Mouse (Mus musculus): ENCODE measurements around the gene Pacsin2. TPM values are rescaled to one million over a fixed set of nuclear protein-coding genes. Genes with fewer than 3 reads are reported as not detected.
A peak's percentile ranks its signal among the peaks of the same experiment; 100 is the strongest.
"Not testable (repeated sequence)": the region's sequence is repeated elsewhere in the genome, so short reads cannot be mapped to it uniquely, and the experiment has no call there.

Gene Pacsin2
- polyA plus RNA-seq, 1 experiment from 2014 or later: 26.9 TPM

DNA sequence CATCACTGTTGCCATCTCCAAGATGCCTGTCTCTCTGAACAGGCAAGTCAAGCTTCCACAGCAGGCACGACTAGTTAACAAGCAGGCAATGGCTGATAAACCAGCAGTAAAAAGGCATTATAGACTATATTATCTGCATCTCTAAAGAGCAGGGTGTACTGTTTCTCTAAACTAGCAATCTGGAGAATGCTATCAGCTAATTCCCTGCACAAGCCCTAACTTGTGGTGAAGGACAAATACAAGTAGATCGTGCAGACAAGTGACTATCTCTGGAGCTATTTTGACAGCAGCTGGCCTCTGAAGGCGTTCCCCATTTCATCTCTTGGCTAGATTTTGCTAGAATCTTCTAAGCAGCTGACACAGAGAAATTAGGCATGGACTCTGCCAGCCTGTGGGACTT lies 100.2 kb downstream of the Pacsin2 start:
- Histone ChIP-seq H3K9ac (ENCODE audit: low read depth, low read length) (no peak overlapping the region), H3K36me3 (ENCODE audit: control insufficient read depth, insufficient read depth, low read length) (no peaks in the 10 kb centered on the region), H3K4me2 (ENCODE audit: low read length) (no peak overlapping the region), H3K27ac (ENCODE audit: low read depth, low read length) (no peak overlapping the region), H3K4me3 (ENCODE audit: low read length) (no peak overlapping the region), H3K9me3 (ENCODE audit: control insufficient read depth, low read length) (no peaks in the 10 kb centered on the region), H3K27me3 (replicated peaks; ENCODE audit: control insufficient read depth, insufficient read depth, low read length) (no peaks in the 10 kb centered on the region), H3K4me1 (ENCODE audit: control insufficient read depth, insufficient read depth, low read depth, low read length) (no peaks in the 10 kb centered on the region; the same call in 1 of the 2 replicates)
- ATAC-seq: no peak
- 65% methylated on average over 3 of the region's 3 CpGs for WGBS

DNA sequence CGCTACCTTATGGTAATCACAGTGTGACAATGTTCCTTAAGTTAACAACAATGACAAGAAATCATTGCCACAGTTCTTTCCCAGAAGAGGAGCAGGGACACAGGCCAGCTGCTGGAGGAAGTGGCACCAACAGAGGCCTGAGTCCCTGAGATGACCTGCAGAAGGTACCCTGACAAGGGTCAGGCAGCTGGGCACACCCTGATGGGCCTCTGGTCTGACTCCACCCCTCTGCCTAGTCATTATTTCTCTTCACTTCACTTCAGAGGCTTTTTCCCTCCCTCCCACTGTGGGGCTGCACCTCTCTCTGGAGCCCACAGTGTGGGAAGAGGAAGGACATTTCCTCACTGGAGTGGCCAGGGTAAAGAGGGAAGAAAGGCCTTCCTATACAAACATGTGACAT lies 101.6 kb downstream of the Pacsin2 start:
- not testable (repeated sequence) for H3K4me1 ChIP-seq (ENCODE audit: control insufficient read depth, insufficient read depth, low read depth, low read length); H3K36me3 ChIP-seq (ENCODE audit: control insufficient read depth, insufficient read depth, low read length); H3K27me3 ChIP-seq (replicated peaks; ENCODE audit: control insufficient read depth, insufficient read depth, low read length); H3K27ac ChIP-seq (ENCODE audit: low read depth, low read length); H3K4me2 ChIP-seq (ENCODE audit: low read length); H3K4me3 ChIP-seq (ENCODE audit: low read length); H3K9ac ChIP-seq (ENCODE audit: low read depth, low read length); H3K9me3 ChIP-seq (ENCODE audit: control insufficient read depth, low read length); ATAC-seq
- 70% methylated on average over 1 of the region's 1 CpGs for WGBS

DNA sequence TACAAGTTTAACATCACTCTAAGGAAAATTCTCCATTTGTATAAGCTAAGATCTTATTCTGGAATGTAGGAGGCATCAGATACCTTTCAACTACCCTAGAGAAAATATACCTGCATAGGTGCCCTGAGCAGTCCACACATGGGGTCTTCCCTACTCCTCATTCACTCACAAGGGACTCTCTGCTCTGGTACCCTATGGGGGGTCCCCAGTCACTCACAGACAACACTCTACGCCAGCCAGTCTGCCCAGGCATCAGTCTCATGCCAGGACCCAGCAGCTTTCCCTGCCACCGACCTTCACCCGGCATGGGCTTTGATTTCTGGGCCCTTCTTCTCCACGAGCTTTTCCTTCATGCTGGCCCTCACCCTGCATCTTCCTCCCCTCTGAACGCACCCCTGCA lies 103.5 kb downstream of the Pacsin2 start:
- not testable (repeated sequence) for ATAC-seq; H3K4me1 ChIP-seq (ENCODE audit: control insufficient read depth, insufficient read depth, low read depth, low read length); H3K4me3 ChIP-seq (ENCODE audit: low read length); H3K9me3 ChIP-seq (ENCODE audit: control insufficient read depth, low read length); H3K27me3 ChIP-seq (replicated peaks; ENCODE audit: control insufficient read depth, insufficient read depth, low read length); H3K36me3 ChIP-seq (ENCODE audit: control insufficient read depth, insufficient read depth, low read length); H3K9ac ChIP-seq (ENCODE audit: low read depth, low read length); H3K4me2 ChIP-seq (ENCODE audit: low read length); H3K27ac ChIP-seq (ENCODE audit: low read depth, low read length)
- 58% methylated on average over 4 of the region's 5 CpGs for WGBS

DNA sequence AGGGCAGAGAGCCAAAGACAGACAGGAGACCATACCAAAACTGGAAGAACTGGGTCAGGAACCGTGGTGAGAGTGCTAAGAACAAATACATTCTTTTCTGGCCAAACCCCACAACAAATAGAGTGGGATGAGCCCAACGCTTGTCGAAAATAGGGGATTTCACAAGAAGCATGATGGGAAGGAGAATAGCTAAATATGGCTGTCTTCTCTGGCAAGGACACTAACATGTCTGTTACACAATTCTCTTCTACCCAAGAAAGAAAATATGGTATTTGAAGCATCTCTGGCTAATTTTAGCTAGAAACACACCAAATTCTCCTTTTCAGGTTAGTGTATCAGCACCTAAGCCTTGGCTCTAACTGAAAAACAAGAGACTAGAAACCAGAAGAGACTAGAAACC lies 104.3 kb downstream of the Pacsin2 start:
- Histone ChIP-seq H3K27ac (ENCODE audit: low read depth, low read length) (no peak overlapping the region), H3K36me3 (ENCODE audit: control insufficient read depth, insufficient read depth, low read length) (no peaks in the 10 kb centered on the region), H3K4me1 (ENCODE audit: control insufficient read depth, insufficient read depth, low read depth, low read length) (no peaks in the 10 kb centered on the region), H3K4me3 (ENCODE audit: low read length) (no peak overlapping the region), H3K9ac (ENCODE audit: low read depth, low read length) (no peak overlapping the region), H3K27me3 (replicated peaks; ENCODE audit: control insufficient read depth, insufficient read depth, low read length) (no peaks in the 10 kb centered on the region), H3K4me2 (ENCODE audit: low read length) (no peak overlapping the region), H3K9me3 (ENCODE audit: control insufficient read depth, low read length) (no peaks in the 10 kb centered on the region)
- ATAC-seq: no peak
- 76% methylated on average over 3 of the region's 3 CpGs for WGBS

DNA sequence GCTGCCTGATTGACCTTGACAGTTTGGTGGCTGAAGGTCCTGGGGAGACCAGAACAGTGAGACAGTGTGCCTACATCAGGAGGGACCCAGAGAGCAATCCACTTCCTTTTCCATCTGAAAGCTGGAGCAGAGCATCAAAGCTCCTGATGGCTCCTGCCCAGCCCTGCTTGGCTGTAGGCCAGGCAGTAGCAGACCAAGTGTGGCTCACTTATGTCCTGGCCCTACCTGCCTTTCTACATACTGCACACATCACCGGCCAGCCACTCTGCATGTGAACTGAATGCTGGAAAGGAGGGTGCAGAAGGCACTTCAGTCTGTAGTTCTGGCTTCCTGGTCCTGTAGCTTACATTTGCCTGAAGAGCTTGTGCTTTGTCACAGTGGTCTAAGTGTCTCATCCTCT lies 105.9 kb downstream of the Pacsin2 start:
- Histone ChIP-seq H3K4me3 (ENCODE audit: low read length) (no peak overlapping the region), H3K9me3 (ENCODE audit: control insufficient read depth, low read length) (no peaks in the 10 kb centered on the region), H3K4me2 (ENCODE audit: low read length) (no peak overlapping the region), H3K27ac (ENCODE audit: low read depth, low read length) (no peak overlapping the region), H3K9ac (ENCODE audit: low read depth, low read length) (no peak overlapping the region), H3K36me3 (ENCODE audit: control insufficient read depth, insufficient read depth, low read length) (no peaks in the 10 kb centered on the region), H3K27me3 (replicated peaks; ENCODE audit: control insufficient read depth, insufficient read depth, low read length) (no peaks in the 10 kb centered on the region), H3K4me1 (ENCODE audit: control insufficient read depth, insufficient read depth, low read depth, low read length) (no peaks in the 10 kb centered on the region)
- WGBS: 88% methylated on average over 1 of the region's 1 CpGs
- no peak for ATAC-seq

DNA sequence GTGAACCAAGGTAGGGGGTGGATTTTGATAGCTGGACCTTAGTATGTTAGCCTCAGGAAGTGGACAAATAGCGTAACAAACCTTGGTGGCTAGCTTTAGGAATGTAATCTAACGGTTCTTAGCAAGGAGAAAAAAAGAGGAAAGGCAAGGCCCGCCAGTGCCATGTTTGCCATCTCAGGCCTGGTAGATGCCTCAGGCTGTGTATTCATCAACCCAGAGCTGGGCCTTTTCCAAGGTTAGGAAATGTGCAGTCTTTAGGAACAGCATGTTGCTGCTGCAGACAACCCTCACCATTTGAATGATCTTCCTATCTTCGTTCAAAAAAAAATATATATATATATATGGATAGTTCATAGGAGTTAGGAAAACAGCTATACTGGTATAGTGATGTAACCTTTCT lies 112.9 kb downstream of the Pacsin2 start:
- no peak overlapping the region for H3K4me3 ChIP-seq (ENCODE audit: low read length)
- no peak for ATAC-seq
- no peak overlapping the region for H3K4me2 ChIP-seq (ENCODE audit: low read length)
- H3K4me1 ChIP-seq (ENCODE audit: control insufficient read depth, insufficient read depth, low read depth, low read length): peaks cover 11% of the 10 kb centered on the region
- H3K27ac ChIP-seq (ENCODE audit: low read depth, low read length): no peak overlapping the region
- no peaks in the 10 kb centered on the region for H3K9me3 ChIP-seq (ENCODE audit: control insufficient read depth, low read length)
- WGBS: 94% methylated on average over 4 of the region's 4 CpGs
- H3K9ac ChIP-seq (ENCODE audit: low read depth, low read length): no peak overlapping the region
- H3K36me3 ChIP-seq (ENCODE audit: control insufficient read depth, insufficient read depth, low read length): no peaks in the 10 kb centered on the region
- no peaks in the 10 kb centered on the region for H3K27me3 ChIP-seq (replicated peaks; ENCODE audit: control insufficient read depth, insufficient read depth, low read length)

DNA sequence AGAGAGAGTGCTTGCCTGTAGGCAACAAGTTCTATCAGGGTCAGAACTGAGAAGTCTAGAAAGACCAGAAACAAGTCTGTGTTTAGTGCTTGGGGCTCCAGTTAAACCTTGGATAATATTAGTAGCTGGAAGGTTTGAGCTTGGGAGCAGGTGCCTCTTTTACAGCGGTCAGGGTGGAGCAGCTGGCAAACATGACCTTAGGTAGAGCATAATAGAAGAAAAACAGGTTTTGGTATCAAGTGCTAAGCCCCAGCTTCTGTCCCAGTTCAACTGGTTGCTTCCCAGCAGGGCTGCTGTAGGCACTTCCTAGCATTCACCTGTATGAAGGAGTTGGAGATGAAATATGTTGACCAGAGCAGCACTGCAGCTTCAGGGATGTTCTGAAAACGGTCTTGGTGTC lies 113.5 kb downstream of the Pacsin2 start:
- H3K27me3 ChIP-seq (replicated peaks; ENCODE audit: control insufficient read depth, insufficient read depth, low read length): no peaks in the 10 kb centered on the region
- H3K4me3 ChIP-seq (ENCODE audit: low read length): no peak overlapping the region
- ATAC-seq: no peak
- no peak overlapping the region; the same call in 1 of the 2 replicates for H3K4me2 ChIP-seq (ENCODE audit: low read length)
- H3K9me3 ChIP-seq (ENCODE audit: control insufficient read depth, low read length): no peaks in the 10 kb centered on the region
- peaks cover 11% of the 10 kb centered on the region for H3K4me1 ChIP-seq (ENCODE audit: control insufficient read depth, insufficient read depth, low read depth, low read length)
- WGBS: 68% methylated on average over 2 of the region's 2 CpGs
- no peak overlapping the region; the same call in 1 of the 2 replicates for H3K9ac ChIP-seq (ENCODE audit: low read depth, low read length)
- no peak overlapping the region for H3K27ac ChIP-seq (ENCODE audit: low read depth, low read length)
- H3K36me3 ChIP-seq (ENCODE audit: control insufficient read depth, insufficient read depth, low read length): no peaks in the 10 kb centered on the region

DNA sequence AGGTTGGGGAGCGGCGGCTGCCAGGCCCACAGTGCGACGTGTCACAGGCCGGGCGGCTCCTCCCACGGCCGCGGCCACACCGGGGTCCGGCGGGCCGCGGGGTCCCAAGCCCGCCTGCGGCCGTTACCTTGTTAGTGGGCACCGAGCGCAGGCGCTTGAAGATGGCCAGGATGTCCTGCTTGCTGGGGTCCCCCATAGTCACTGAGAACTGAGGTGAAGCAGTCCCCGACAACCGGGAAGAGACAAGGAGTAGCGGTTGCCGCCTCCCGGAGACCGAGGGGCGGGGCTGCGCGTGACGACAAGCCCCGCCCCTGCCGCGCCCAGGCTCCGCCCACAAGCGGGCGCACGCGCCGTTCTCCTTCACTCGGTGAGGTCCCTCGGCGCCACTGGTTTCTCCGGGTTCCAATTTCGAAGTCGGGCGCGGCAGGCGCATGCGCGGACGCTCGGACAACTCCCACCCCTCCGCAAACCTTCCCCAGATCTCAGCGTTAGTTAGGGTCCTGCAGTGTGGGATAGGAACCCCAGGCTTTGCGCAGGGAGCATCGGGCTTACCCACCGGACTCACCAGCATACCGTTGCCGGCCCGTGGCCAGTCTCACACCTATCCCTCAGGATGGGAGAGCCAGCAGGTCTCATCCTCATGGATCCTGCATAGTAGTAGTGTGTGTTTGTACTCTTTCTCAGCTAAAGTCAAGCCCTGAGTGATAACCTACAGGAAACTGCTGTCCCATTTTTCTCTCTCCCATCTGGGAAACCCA lies 114.3 kb downstream of the Pacsin2 start, which contains the start of gene Arfgap3:
TSS of gene Arfgap3 (minus strand) at position 294 of the 758 bp plus-strand sequence.
- Histone ChIP-seq H3K4me3 (ENCODE audit: low read length) (peak within 1 kb of the TSS; percentile 77), H3K4me1 (ENCODE audit: control insufficient read depth, insufficient read depth, low read depth, low read length) (peaks cover 11% of the 10 kb centered on the region), H3K9me3 (ENCODE audit: control insufficient read depth, low read length) (no peaks in the 10 kb centered on the region), H3K27ac (ENCODE audit: low read depth, low read length) (peak within 1 kb of the TSS; percentile 73), H3K36me3 (ENCODE audit: control insufficient read depth, insufficient read depth, low read length) (no peaks in the 10 kb centered on the region), H3K4me2 (ENCODE audit: low read length) (peak within 1 kb of the TSS; percentile 88), H3K9ac (ENCODE audit: low read depth, low read length) (peak within 1 kb of the TSS; percentile 89), H3K27me3 (replicated peaks; ENCODE audit: control insufficient read depth, insufficient read depth, low read length) (no peaks in the 10 kb centered on the region)
- ATAC-seq: peak; percentile 95
- under 1% methylated on average over 58 of the region's 60 CpGs for WGBS

DNA sequence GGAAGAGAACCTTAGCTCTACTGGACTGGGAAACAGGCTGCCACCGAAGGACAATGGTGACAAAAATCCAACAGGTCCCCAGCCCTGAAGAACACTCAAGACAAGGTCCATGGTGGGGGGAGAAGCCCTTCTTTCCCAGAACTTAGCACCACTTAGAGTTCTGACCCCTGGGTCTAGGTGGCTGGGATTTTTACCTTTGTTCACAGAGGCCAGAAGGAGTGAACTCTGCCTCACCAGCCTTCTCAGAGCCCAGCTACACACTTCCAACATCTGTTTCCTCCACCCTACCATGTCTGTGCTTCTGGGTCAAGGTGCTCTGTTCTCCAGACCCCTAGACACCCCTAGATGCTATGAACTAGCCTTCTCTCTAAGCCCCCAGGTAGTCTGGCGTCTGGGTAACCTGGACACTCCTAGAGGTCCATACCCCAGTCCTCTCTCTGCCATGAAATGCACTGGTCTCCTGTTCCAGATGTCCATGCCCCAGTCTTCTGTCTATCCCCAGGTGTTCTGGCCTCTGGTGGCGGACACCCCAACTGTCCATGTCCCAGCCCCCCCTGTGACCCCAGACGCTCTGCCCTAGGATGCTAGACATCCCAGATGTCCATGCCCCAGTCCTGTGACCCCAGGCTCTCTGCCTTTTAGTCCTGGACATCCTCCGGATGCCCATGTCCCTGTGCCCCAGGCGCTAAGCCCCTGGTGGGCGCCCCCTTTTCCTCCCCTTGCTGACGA lies 115.0 kb downstream of the Pacsin2 start:
- peak; percentile 41 for ATAC-seq
- no peaks in the 10 kb centered on the region for H3K36me3 ChIP-seq (ENCODE audit: control insufficient read depth, insufficient read depth, low read length)
- no peaks in the 10 kb centered on the region for H3K9me3 ChIP-seq (ENCODE audit: control insufficient read depth, low read length)
- peak overlapping the region; percentile 88 for H3K4me2 ChIP-seq (ENCODE audit: low read length)
- no peaks in the 10 kb centered on the region for H3K27me3 ChIP-seq (replicated peaks; ENCODE audit: control insufficient read depth, insufficient read depth, low read length)
- peaks cover 11% of the 10 kb centered on the region for H3K4me1 ChIP-seq (ENCODE audit: control insufficient read depth, insufficient read depth, low read depth, low read length)
- peak overlapping the region; percentile 77 for H3K4me3 ChIP-seq (ENCODE audit: low read length)
- H3K27ac ChIP-seq (ENCODE audit: low read depth, low read length): peak overlapping the region; percentile 73
- peak overlapping the region; percentile 89 for H3K9ac ChIP-seq (ENCODE audit: low read depth, low read length)
- 17% methylated on average over 8 of the region's 8 CpGs for WGBS
